Mouse (Mus musculus) liver, embryonic 15.5 days (tissue): Measurements from ENCODE around the gene Npy4r. TPM values are rescaled to one million over a fixed set of nuclear protein-coding genes. Genes with fewer than 3 reads are reported as not detected.

Experiments
- ATAC-seq: fragments of 200-750 bp; cut with Nextera tagmentation; 2 replicates; pipeline ENCODE4 v1.8.0; 2017; ENCODE audit warnings: moderate number of reproducible peaks, mild to moderate bottlenecking, moderate library complexity; ENCODE audit not compliant: insufficient read depth
- H3K27ac ChIP-seq: fragments of 300-500 bp; sonication (generic); replicated peaks from 2 replicates; pipeline ENCODE4 v1.5.1; 2015; ENCODE audit warnings: mild to moderate bottlenecking, inconsistent platforms
- H3K27me3 ChIP-seq: fragments of 300-500 bp; sonication (generic); 2 replicates; pipeline ENCODE4 v1.6.1; 2015; ENCODE audit warnings: mild to moderate bottlenecking, inconsistent platforms
- H3K36me3 ChIP-seq: fragments of 300-500 bp; sonication (generic); replicated peaks from 2 replicates; pipeline ENCODE4 v1.6.1; 2015; ENCODE audit warnings: moderate library complexity, mild to moderate bottlenecking, inconsistent platforms
- H3K4me1 ChIP-seq: fragments of 300-500 bp; sonication (generic); replicated peaks from 2 replicates; pipeline ENCODE4 v1.6.1; 2015; ENCODE audit warnings: inconsistent platforms
- H3K4me2 ChIP-seq: fragments of 300-500 bp; sonication (generic); 2 replicates; pipeline ENCODE4 v1.6.1; 2015; ENCODE audit warnings: moderate library complexity, mild to moderate bottlenecking, inconsistent platforms
- H3K4me3 ChIP-seq: fragments of 300-500 bp; sonication (generic); replicated peaks from 2 replicates; pipeline ENCODE4 v1.5.1; 2015; ENCODE audit warnings: mild to moderate bottlenecking, inconsistent platforms
- H3K9ac ChIP-seq: fragments of 300-500 bp; sonication (generic); 2 replicates; pipeline ENCODE4 v1.6.1; 2015; ENCODE audit warnings: moderate library complexity, mild to moderate bottlenecking, inconsistent platforms
- H3K9me3 ChIP-seq: fragments of 300-500 bp; sonication (generic); replicated peaks from 2 replicates; pipeline ENCODE4 v1.6.1; 2016; ENCODE audit warnings: inconsistent platforms
- WGBS: fragments of 180-500 bp; shearing (Covaris S2); methylation state at CpG from one replicate; pipeline ENCODE4 v1.1.7; 2015; ENCODE audit warnings: mixed read lengths; ENCODE audit not compliant: insufficient replicate concordance; 5-methylcytosine and 5-hydroxymethylcytosine counted together
- polyA plus RNA-seq: library from polyadenylated mRNA; unstranded; fragments of >200 nt; fragmentation: Nextera tagmentation; extraction: Ambion mirVana; gene quantifications from 2 replicates; pipeline ENCODE4 v1.2.1, GENCODE M21; 2015

The Npy4r gene
- polyA plus RNA-seq, 1 experiment from 2014 or later: 0.02 TPM

- H3K9ac ChIP-seq: no peak overlapping the region
- H3K27me3 ChIP-seq: no peaks in the 10 kb centered on the region
- no peaks in the 10 kb centered on the region for H3K9me3 ChIP-seq
- no peak overlapping the region for H3K27ac ChIP-seq
- no peak overlapping the region for H3K4me2 ChIP-seq
- no peaks in the 10 kb centered on the region for H3K36me3 ChIP-seq
- no peak overlapping the region for H3K4me3 ChIP-seq
- ATAC-seq: no peak
- H3K4me1 ChIP-seq: peaks cover 3% of the 10 kb centered on the region; the same call in 1 of the 2 replicates
- WGBS: 73% methylated on average over 12 of the region's 12 CpGs
Observed at GRCm38 (mm10) chr14:34155752-34156151, 3.5 kb upstream of the Npy4r start.

DNA sequence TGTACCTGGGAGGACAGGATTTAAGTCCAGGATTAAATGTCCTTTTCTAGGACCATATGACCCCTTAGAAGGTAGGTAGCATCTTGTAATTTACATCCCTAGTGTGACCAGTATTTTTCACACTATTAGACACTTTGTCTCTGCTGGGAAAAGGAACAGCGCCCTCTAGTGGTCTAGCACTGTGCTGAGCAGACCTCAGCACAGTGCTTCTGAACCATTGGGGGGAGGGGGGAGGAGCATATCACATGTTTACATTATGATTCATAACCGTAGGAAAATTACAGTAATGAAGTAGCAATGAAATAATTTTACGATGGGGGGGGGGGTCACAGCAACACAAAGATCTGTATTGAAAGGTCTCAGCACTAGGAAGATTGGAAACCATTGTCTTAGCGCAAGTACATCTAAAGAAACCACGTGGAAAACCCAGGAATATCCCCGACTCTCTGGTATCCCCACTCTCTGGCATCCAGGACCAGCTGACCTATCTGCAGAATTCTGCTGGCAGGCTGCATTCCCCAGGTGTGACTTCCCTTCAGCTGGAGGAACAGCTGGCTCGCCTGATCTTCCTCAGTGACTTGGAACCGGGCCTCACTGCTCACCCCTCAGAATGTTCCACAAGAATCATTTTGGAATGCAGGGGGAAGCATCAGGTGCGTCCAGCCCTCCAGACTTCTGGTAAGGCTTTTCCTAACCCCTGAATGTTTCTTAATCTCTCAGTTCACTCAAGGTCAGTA lies 2.5 kb upstream of the Npy4r start:
- H3K4me3 ChIP-seq: no peak overlapping the region
- no peak overlapping the region for H3K27ac ChIP-seq
- no peak overlapping the region for H3K4me2 ChIP-seq
- peaks cover 3% of the 10 kb centered on the region; the same call in 1 of the 2 replicates for H3K4me1 ChIP-seq
- H3K27me3 ChIP-seq: no peaks in the 10 kb centered on the region
- no peaks in the 10 kb centered on the region for H3K9me3 ChIP-seq
- 42% methylated on average over 9 of the region's 9 CpGs for WGBS
- H3K9ac ChIP-seq: no peak overlapping the region
- ATAC-seq: no peak
- H3K36me3 ChIP-seq: no peaks in the 10 kb centered on the region

GRCm38 (mm10) chr14:34142915-34143314 lies 9.4 kb downstream of the Npy4r start:
- Histone ChIP-seq H3K36me3 (no peaks in the 10 kb centered on the region), H3K27ac (no peak overlapping the region), H3K4me3 (no peak overlapping the region), H3K9ac (no peak overlapping the region), H3K4me1 (no peaks in the 10 kb centered on the region), H3K27me3 (no peaks in the 10 kb centered on the region), H3K4me2 (no peak overlapping the region), H3K9me3 (no peaks in the 10 kb centered on the region)
- WGBS: 81% methylated on average over 10 of the region's 10 CpGs
- ATAC-seq: no peak

DNA sequence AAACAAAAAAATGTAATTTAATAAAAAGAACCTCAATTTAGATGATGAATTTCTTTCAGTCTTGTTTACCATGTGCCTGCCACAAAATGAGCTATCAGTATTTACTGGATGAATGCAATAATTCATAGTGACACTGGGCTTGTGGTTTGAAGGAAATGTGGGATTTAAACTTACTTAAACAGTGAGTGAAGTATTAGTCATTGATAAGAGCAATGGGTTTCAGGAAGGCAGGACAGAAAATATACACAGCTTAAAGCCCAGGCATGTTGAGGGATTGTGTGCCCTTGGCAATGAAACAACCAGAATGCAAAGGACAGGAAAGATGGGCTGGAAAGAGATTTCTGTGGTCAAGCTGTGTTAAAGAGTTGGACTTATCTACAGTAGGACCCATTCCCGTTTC lies 10.0 kb downstream of the Npy4r start:
- Histone ChIP-seq H3K4me1 (no peaks in the 10 kb centered on the region), H3K9ac (no peak overlapping the region), H3K4me3 (no peak overlapping the region), H3K4me2 (no peak overlapping the region), H3K27me3 (no peaks in the 10 kb centered on the region), H3K27ac (no peak overlapping the region), H3K9me3 (no peaks in the 10 kb centered on the region), H3K36me3 (no peaks in the 10 kb centered on the region)
- ATAC-seq: no peak
- WGBS: 32% methylated on average over 1 of the region's 1 CpGs

GRCm38 (mm10) chr14:34139671-34140664 lies 12.3 kb downstream of the Npy4r start:
- H3K36me3 ChIP-seq: no peaks in the 10 kb centered on the region
- ATAC-seq: no peak
- no peak overlapping the region for H3K4me3 ChIP-seq
- H3K27me3 ChIP-seq: no peaks in the 10 kb centered on the region
- H3K4me2 ChIP-seq: no peak overlapping the region
- no peaks in the 10 kb centered on the region for H3K4me1 ChIP-seq
- no peaks in the 10 kb centered on the region for H3K9me3 ChIP-seq
- no peak overlapping the region for H3K27ac ChIP-seq
- WGBS: 72% methylated on average over 15 of the region's 15 CpGs
- H3K9ac ChIP-seq: no peak overlapping the region

DNA sequence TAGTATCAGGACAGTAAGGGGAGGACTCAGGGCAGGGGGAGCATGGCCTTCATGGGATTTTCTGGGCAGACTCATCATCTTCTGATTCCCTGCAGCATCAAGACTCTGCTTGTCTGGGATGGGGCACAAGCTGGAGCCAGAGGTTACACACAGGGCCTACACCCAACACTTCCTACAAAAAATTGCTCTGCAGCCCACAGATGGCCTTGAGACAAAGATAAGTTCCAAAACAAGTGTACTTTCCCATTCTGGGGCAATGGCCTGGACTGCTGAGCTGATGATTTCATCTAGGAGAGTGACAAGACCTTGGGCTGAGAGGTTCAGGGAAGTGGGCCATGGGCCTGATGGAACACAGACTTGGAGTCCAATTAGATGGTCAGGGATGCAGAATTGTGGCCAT lies 16.9 kb downstream of the Npy4r start:
- no peaks in the 10 kb centered on the region for H3K36me3 ChIP-seq
- ATAC-seq: no peak
- H3K27ac ChIP-seq: no peak overlapping the region
- H3K4me1 ChIP-seq: no peaks in the 10 kb centered on the region
- H3K27me3 ChIP-seq: no peaks in the 10 kb centered on the region
- no peak overlapping the region for H3K4me3 ChIP-seq
- H3K9me3 ChIP-seq: no peaks in the 10 kb centered on the region
- H3K9ac ChIP-seq: no peak overlapping the region
- no peak overlapping the region for H3K4me2 ChIP-seq

DNA sequence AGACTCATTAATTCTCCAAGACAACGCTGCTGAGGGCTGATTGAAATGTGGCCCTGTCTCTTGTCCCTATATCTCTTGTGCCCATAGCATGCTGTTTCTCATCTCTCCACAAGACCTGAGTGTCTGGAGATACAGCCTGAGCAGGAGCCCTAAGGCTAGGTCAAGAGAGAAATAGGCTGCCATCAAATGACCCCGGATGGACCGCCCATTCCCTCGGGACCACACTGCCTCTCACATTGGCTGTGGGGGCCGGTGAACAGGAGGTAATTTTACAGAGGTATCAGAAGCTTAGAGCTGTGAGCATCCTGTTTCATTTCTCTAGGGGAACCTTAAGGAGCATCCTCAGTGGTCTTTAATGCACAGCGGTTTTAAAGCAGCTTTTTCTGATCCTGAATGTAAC lies 21.1 kb downstream of the Npy4r start:
- H3K9me3 ChIP-seq: no peaks in the 10 kb centered on the region
- H3K27me3 ChIP-seq: no peaks in the 10 kb centered on the region
- no peaks in the 10 kb centered on the region for H3K4me1 ChIP-seq
- no peak for ATAC-seq
- H3K4me3 ChIP-seq: no peak overlapping the region
- H3K9ac ChIP-seq: no peak overlapping the region
- no peak overlapping the region for H3K4me2 ChIP-seq
- WGBS: 68% methylated on average over 6 of the region's 6 CpGs
- no peak overlapping the region for H3K27ac ChIP-seq
- H3K36me3 ChIP-seq: no peaks in the 10 kb centered on the region

- Histone ChIP-seq H3K4me2 (no peak overlapping the region), H3K27ac (no peak overlapping the region), H3K4me1 (no peaks in the 10 kb centered on the region), H3K27me3 (0 out of 2 replicates have a peak, but pooled peaks cover 3% of the 10 kb centered on the region), H3K9ac (no peak overlapping the region), H3K36me3 (no peaks in the 10 kb centered on the region), H3K4me3 (no peak overlapping the region), H3K9me3 (no peaks in the 10 kb centered on the region)
- WGBS: 86% methylated on average over 4 of the region's 4 CpGs
- no peak for ATAC-seq
Observed at GRCm38 (mm10) chr14:34121691-34122090, 30.6 kb downstream of the Npy4r start.

DNA sequence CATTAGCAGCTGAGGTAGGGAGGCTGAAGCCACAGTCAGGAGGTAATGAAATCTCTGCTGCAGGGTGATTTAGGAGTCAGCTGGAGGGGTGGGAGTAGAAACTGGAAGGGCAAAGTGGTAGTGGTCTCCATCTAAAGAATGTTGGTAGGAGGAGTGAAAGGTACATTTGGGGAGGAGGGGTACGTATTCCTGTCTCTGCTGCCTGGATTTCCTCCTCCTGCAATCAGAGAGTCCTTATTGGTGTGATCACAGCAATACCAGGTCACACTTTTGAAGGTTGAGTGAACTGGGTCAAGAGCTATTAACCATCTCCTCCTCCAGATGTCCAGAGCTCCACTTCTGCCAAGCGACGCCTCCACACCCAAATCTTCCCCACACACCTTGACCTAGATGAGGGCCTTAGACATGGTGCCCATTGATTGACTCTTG lies 31.4 kb downstream of the Npy4r start:
- H3K4me3 ChIP-seq: no peak overlapping the region
- no peak overlapping the region for H3K27ac ChIP-seq
- H3K4me1 ChIP-seq: no peaks in the 10 kb centered on the region
- H3K36me3 ChIP-seq: no peaks in the 10 kb centered on the region
- WGBS: 57% methylated on average over 3 of the region's 3 CpGs
- ATAC-seq: no peak
- H3K4me2 ChIP-seq: no peak overlapping the region
- H3K9ac ChIP-seq: no peak overlapping the region
- H3K9me3 ChIP-seq: no peaks in the 10 kb centered on the region
- H3K27me3 ChIP-seq: 0 out of 2 replicates have a peak, but pooled peaks cover 3% of the 10 kb centered on the region

DNA sequence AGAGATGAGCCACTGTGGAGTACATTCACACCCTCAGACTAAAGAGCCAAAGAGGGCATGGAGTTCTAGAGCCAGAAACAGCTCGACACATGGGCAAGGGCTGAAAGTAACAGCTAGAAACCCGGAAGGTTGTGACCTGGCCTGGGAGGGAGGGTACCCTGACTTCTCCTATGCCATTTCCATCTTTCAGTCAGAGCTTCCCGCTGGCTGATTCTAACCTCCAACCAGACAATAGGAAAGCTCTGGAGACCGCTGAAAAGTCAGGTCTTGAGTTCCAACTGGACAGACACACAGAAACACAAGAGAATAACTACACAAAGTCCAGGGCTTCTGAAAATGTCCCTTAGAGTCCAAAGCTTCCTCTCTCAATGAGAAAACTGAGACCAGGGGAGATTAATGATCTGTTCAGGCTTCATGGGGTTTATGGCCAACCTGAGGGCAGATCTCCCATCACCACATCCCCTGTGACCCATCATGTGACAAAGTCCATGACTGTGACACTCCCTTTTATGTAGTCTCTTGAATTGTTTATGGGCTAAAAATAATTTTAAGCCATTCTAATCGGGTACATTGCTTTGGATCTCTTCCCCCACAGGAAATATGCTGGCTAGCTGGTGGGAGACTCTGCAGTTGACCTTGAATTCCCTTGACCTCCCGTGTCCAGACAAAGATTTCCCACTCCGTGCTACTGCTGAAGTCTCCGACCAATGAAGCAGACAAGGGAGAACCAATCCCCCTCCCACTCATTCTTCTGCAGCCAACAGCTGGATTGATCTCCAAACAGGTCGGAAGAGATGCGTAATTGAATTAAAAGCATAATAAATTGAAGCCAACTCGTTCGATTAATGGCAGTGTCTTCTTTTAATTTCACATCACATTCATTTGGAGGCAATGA lies 32.0 kb downstream of the Npy4r start:
- 0 out of 2 replicates have a peak, but pooled peaks cover 3% of the 10 kb centered on the region for H3K27me3 ChIP-seq
- ATAC-seq: no peak
- WGBS: 56% methylated on average over 12 of the region's 12 CpGs
- H3K4me1 ChIP-seq: no peaks in the 10 kb centered on the region
- no peak overlapping the region for H3K4me3 ChIP-seq
- no peak overlapping the region for H3K9ac ChIP-seq
- no peaks in the 10 kb centered on the region for H3K36me3 ChIP-seq
- no peak overlapping the region for H3K4me2 ChIP-seq
- H3K9me3 ChIP-seq: no peaks in the 10 kb centered on the region
- no peak overlapping the region for H3K27ac ChIP-seq
